Mouse (Mus musculus) embryo, embryonic 11.5 days (tissue): ENCODE measurements around the gene Pnrc2.

Experiments
- DNase-seq: peaks from one replicate; pipeline ENCODE4 v3.0.0-alpha.2; 2012; ENCODE audit warnings: low read depth, low spot score

The Pnrc2 gene

DNA sequence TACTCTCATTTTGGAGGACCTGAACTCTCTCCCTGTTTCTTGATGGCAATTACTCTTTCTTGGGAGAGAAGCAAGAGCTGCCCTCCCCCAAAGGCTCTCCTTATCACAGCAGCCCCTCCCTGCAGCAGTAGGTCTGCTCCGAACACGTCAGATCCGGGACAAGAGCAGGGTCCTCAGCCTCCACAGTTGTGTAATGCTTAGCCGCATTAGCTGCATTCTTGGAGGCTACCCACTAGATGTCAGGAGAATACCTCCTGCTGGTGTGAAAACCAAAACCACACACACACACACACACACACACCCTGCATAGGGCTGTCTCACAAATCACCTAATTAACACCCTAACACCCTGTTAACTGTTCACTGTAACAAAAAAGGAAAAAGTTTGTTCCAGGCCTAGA lies 19.2 kb upstream of the Pnrc2 start:
- no peak for DNase-seq

DNA sequence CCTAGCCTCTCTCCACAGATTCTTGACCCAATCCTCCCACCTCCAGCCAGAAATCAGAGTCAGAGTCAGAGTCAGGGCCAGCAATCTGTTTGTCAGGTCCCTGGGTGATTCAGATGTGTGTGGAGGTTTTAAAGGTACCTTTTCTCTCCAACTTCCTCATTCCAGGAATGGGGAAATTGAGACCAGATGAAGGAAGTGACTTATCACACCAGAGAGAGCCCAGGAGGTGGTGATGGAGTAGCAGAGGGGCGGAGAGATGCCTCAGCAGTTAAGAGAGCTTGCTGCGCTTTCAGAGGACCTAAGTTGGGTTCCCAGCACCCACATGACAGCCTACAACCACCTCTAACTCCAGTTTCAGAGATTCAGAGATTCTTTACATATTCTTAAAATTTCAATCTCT lies 17.9 kb upstream of the Pnrc2 start:
- no peak for DNase-seq

DNA sequence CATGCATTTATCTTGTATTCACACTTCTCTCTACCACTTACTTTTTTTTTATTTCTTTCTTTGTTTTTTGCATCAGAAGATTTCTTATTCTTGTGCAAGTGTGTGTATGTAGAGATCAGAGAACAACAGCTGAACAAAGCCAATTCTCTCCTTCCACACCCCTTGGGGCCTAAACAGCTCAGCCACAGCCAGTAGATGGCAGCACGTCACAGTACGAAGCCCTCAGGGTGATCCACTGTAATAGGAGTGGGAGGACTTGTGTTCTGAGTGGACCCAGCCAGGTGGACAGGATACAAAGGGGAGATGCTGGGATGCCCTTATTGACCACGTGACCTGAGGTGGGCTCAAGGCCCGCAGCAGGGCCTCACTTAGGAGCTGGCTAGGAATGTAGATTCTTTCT lies 16.2 kb upstream of the Pnrc2 start:
- peak; percentile 46 for DNase-seq

DNA sequence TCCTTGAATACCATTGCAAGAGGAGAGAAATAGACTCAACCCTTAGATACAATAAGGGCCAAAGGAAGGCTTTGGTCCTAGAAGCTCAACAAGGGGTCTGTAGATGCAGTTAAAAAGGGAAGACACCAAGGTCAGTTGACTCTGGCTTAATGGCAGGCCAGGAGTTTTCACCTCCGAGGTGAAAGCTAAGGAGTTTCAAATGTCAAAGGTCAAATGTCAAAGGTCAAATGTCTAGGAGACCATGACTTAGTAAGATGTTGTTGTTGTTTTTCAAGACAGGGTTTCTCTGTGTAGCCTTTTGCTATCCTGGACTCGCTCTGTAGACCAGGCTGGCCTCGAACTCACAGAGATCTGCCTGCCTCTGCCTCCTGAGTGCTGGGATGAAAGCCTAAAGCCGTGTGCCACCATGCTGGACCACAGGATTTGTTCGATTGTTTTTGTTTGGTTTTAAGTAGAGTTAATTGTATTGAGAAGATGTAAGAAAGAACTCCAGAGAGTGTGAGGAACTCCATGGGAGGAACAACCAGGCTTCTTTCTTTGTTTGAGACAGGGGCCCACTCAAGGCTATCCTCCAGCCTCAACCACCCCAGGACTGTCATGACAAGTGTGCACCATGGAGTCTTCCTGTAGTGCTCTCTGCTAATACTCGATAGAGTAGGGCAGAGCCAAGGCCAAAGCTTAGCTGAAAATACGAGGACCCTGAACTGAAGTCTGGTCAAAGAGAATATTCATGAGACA lies 15.7 kb upstream of the Pnrc2 start:
- DNase-seq = no peak

DNA sequence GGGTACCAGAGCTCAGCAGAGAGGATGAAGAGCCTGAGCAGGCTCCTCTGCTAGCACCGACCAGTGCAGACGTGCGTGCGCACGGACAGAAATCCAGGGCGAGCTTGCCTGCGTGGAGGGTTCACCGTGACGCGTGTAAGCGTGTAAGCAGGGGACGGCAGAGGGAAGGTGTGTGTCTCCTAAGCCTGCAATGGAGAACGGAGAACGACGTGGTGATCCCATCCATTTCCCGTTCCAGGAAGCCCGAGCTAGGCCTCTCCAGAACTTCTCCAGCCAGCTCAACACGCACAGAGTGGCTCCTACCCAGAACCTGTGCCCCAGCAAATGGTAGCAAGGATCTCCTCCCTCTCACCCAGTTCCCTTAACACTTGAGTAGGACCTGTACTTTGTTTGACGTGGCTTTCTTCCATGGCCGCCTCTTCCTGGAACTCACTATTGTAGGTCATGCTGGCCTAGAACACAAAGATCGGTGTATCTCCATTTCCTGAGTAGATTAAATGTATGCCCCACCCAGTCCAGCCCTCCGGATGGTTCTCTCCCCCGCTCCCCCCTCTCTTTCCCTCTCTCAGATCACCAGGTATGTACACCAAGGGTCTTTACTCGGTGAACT lies 14.9 kb upstream of the Pnrc2 start:
- DNase-seq = no peak

DNA sequence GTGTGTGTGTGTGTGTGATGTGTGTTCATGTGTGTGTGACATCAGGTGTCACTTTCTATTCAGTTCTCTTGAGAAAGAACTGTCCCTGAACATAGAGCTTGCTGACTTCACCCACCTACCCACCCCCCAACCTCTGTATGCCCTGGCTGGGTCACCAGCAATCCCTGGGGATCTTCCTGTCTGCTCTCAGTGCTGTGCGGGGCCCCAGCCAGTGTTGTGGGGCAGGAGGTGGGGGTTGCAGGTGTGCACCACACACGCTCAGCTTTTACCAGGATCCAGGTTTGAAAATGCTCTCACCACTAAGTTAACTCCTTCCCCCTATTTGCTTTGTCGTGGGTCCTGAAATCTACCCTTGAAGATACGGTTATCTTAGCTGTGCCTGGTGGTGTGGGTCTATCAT lies 12.5 kb upstream of the Pnrc2 start:
- no peak for DNase-seq

DNA sequence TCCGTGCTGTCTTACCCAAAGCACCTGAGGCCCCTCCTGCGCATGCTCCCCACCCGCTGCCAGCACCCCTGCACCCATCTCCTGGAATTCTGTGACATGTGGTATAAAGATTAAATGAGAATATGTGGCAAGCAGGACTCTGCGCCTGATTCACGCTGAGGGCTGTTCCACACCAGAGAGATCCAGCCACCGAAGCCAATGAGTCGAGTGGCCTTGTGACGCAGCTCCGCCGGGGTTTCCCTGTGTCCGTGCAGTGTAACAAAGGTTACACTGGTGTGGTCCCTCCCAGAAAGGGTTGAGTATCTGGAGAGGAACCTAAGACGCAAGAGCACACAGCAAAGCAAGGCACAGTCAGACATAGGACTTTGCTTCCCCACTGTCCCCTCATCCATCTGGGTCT lies 12.0 kb upstream of the Pnrc2 start:
- no peak for DNase-seq

DNA sequence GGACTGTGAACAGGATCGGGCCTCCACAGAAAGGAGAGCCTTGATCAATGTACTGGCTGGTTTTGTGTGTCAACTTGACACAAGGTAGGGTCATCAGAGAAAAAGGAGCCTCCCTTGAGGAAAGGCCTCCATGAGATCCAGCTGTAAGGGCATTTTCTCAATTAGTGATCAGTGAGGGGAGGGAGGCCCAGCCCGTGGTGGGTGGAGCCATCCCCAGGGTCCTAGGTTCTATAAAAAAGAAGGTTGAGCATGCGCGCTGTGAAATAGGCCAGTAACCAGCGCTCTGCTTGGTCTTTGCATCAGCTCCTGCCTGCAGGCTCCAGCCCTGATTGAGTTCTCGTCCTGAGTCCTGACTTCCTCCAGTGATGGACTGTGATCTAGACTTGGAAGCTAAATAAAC lies 10.9 kb upstream of the Pnrc2 start:
- DNase-seq = no peak

DNA sequence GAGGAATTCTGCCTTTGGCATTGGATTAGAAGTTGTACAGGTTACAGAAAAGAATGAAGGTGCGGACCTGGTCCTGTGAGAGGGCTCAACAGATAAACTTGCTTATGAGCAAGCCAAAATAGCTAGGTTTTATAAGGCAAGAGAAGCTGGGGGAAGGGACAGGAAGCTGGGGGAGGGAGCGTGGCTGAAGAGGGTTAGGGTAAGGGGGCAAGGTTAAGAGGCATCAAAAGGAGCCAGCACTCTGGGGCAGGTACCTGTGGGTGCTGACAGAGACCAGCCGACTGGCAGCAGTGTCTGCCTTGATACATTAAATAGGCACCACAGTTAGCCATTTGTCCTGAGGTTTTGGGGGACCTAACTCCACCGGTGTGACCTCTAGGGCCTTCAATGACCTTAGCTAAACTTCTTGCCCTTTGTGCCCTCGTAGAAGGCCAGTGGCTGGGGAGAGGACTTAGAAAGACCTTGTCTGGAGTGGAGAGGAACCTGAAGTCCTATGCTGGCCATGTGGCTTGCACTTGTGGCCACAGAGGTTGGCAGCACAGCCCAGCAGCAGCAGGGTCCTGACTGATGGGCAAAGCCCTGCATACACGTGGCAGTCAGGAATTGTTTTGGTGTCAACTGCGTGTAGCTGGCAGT lies 10.3 kb upstream of the Pnrc2 start:
- no peak for DNase-seq

DNA sequence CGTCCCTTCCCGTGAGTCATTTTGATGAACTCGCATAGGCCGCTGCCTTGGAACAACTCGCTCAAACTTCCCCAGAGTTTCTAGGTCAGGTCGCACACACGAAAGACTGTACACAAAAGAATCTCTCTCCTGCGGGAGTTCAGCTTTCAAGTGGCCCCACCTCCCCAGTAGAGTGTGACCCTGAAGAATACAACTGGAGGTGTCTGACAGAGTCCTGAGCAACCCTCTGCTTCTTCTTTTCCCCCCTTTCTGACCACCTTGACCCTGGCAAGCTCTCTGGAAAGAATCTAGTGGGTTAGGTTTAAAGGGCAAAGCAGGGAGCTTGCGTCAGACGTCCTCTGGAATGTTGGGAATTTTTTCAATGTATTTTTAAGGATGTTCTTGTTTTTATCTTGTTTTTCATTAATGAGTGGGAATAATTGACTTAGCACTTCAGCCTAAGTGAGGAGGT lies 9.8 kb upstream of the Pnrc2 start:
- DNase-seq = no peak

DNA sequence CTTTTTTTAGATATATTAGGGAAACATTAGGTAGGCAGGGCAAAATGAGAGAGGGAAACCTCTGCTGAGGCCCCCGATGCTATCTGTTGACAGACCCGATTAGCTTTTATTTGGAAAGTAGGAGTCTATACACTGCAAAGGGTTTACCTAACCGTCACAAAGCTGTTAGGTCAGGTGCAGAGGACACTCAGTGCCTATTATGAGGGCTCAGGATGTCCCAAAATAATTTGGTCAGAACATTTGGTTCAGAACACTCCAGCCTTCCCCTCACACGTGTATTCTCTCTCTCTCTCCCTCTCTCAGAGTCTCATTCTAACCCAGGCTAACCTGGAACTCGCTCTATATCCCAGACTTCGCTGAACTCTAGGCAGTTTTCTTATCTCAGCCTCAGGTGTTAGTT lies 8.4 kb upstream of the Pnrc2 start:
- DNase-seq = no peak

DNA sequence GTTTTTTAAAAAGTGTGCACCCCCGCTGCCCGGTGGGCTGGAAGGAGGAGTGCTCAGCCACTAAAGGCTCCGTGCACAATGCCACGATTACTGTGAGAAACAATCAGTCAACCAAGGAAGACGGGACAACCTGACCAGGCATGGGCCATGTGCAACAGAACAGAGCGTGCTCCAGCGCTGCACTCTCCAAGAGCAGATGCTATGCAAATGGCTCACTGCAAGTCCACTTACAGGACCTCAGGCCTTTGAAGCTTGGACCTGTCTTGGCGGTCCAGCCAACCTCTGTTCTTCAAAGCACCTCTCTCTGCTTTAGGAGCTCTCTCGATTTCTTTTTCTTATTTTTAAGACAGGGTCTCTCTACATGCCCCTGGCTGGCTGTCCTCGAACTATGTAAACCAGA lies 6.9 kb upstream of the Pnrc2 start:
- DNase-seq = no peak

DNA sequence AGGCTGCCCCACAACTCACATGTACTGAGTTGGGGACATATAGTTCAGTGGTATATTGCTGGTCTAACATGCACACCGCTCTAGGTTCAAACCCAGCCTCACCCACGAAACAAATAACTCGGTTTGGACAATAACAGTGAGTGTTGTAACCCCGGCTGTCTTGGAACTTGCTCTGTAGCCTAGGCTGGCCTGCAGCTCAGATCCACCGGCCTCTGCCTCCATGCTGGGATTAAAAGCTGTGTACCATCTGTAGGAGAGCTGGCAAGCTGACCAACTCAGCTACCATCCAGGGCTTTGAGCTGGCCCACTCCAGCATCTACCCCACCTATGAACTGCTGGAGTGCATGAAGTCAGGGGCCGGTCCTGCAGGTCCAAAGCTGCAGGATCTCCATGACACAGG lies 6.4 kb upstream of the Pnrc2 start:
- DNase-seq = no peak

DNA sequence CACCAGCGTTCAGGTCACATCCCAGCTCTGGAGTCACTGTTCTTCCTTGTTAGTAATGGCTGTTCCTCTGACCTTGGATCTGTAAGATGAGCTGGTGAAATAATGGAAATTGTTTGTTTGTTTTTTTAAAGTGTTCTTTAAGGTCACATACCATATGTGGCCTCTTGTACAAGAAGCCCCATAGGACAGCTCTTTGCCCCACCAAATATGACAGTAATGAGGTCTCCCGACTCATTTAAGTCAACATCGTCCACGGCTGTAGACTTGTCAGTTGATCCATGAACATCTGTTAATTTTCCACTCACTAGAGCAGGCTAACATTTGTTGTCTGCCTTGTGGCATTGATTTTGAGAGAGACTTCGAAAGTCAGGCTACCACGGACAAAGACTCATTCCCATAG lies 5.4 kb upstream of the Pnrc2 start:
- no peak for DNase-seq

DNA sequence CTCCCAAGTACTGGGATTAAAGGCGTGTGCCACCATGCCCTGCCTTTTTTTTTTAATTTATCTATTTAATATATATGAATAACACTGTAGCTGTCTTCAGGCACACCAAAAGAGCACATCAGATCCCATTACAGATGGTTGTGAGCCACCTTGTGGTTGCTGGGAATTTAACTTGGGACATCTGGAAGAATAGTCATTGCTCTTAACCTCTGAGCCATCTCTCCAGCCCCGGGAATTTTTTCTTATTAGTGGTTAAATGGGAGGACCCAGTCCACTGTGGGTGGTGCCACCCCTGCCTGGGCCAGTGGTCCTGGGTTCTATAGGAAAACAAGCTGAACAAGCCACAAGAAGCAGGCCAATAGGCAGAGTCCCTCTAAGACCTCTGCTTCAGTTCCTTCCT lies 4.1 kb upstream of the Pnrc2 start:
- DNase-seq = no peak

DNA sequence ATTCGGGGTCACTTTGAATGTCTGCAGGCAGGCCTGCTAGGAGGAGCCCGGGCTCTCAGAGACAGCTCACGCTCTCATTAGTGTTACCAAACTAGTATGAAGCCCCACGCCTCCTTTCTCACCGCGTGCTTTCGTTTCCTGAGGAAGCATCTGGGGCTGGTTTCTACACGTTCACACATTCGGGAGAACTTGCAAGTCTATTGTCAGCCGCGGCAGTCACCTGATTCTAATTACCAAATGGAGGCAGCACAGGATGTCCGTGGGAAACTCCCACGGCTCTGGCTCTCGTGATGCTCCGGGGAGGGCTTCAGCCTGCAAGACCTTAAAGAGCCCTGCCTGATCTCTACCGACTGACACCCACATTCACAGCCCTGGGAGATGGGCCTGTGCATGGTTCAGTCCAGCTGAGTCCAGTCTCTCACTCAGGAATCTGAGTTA lies 3.0 kb upstream of the Pnrc2 start:
- DNase-seq = no peak

DNA sequence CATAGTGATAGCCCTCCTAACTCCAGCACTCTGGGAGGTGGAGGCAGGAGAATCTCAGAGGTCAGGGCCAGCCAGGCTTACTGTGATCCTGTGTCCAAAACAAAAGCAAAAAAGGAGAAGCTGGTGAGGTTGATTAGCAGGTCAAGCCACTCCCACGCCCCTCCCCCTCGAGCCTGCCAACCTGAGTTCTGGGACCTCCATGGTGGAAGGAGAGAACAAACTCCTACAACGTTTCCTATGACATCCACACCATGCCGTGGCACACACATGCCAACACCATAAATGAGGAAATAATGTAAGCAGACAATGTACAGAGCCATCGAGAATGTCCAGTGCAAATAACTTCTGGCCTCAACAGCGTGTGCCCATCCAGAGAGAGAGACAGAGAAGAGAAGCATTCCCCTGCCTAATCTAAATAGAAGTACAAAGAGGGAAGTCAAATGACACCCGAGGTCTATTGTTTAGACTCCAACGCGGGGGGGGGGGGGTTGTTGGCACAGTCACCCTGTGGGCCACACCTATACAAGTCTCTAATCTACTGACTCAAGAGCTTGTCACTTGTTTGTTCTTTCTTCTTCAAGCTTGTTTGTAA lies 2.4 kb upstream of the Pnrc2 start:
- no peak for DNase-seq

DNA sequence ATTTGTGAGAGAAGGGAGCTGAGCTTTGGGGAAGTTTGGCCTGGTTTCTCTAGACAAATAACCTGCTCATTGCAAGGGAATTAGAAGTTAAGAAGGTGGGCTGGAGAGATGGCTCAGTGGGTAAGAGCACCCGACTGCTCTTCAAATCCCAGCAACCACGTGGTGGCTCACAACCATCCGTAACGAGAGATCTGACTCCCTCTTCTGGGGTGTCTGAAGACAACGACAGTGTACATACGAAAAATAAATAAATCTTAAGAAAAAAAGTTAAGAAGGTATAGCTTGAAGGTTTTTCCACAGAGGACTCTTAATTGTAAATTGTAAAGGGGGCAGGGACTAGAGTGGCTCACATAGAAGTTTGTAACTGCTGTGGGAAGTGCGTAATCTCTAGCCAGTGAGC lies 1.9 kb upstream of the Pnrc2 start:
- no peak for DNase-seq

DNA sequence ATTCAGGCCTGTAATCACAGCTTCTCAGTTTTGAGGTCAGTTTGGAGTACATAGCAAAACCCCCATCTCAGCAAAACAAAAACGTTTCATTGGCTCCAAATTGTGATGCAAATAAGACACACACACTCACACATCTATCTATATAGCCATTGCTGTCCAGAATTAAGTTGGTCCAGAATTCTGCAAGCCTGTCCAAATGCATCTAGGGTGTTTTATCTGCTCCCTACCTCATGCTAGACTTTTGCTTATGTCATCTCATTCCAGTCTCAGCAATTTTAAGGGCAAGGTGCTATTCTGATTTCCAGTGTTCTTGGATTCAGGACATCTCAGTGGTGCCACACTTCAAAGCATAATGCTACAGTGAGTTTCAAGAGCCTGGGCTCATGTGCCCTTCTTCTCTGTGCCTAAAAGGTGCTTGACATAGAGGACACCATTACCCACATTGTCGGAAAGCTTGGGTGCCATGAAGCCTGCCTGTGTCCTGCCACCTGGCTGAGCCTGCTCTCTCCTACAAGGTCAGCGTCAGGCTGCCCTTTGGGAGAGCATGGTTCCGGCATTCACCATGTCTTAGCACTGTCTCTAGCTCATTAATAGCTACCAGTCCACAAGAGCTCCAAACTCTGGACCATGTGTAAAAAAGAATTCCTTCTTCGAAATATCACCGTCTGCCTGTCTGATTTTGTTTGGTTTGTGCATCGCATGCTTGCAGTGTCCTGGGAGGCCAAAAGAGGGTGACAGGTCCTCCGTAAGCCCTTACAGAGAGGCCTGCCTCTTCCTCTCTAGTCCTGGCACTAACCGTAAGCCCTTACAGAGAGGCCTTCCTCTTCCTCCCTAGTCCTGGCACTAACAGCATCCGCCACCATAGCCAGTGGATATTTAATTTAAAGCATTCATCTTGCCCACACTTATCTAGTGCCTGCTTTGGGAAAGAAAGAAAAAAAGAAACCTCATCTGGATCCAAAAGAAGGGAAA lies 1.2 kb upstream of the Pnrc2 start:
- no peak for DNase-seq

DNA sequence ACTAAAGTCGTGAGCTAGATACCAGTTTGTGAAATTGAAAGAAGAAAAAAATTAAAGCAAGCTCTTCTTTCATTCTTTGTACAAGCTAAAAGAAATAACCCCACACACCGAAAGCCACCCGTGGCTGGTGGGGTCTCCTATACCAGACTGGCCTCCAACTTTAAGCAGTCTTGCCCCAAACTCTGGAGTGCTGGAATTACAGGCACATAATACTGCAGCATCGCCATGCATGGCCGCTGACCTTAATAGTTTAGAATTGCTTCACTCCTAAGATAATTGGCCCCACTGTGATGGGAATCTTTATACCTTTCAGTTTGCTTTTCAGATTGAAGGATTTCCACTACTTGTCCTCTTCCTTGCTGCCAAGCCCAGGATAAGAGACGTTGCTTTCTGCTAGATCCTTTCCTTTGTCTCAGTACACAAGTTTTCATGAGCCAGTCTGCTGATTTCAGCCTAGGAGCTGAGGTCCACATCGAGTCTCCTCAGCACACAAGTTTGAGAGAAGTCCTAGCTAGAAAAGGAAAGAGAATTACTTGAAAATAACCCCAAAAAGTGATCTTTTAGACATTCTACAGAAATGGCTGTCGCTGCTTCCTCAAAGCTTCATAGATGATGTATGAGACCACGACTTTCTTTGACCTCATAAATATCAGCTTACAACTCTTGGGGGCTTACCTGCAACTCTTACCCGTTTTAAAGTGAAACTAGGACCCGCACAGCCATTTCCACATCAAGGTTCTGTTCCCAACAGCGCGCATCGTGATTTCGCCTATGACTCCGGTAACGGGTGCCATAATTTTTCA lies 860 bp downstream of the Pnrc2 start:
- no peak for DNase-seq

DNA sequence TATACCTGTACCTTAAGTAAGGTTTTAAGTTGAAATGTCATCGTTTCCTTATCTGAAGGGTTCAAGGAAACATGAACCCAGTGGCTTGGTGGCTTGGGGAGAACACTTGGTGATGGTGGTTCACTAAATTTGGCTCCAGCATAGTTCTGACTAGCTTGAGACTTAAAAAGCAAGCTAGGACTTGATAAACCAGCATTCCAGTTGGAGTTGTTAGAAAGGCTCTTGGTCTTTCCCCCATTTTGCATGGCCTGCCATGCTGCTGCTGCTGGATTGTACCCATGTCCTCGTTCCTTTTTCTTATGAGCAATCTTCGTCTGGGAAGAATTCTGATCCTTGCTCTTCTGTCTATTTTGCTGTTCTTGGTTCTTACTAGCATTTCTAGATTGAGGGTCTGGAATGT lies 1.6 kb downstream of the Pnrc2 start:
- no peak for DNase-seq
